Mouse (Mus musculus) MEL (cell line): Measurements from ENCODE around the gene Thbs4.

Source experiments
- CTCF ChIP-seq, 3 experiments: IDR thresholded peaks in 2 of 3; conservative IDR thresholded peaks in 1 of 3; 2 replicates each; pipeline ENCODE4 v1.5.1; 2011 to 2012; ENCODE audit warnings: low read length in 3 of 3, low read depth in 2 of 3, mild to moderate bottlenecking in 2 of 3, improper control_type of control experiment in 1 of 3, inconsistent platforms in 1 of 3, mixed read lengths in 1 of 3, moderate library complexity in 1 of 3; ENCODE audit not compliant: control insufficient read depth in 1 of 3, insufficient read depth in 1 of 3, poor library complexity in 1 of 3, severe bottlenecking in 1 of 3
- ELF1 ChIP-seq: IDR thresholded peaks from 2 replicates; pipeline ENCODE4 v1.6.1; 2014; ENCODE audit warnings: low read depth, mild to moderate bottlenecking, inconsistent platforms, low read length, improper control_type of control experiment, moderate library complexity
- EP300 ChIP-seq, 2 experiments: IDR thresholded peaks; 2 replicates each; pipeline ENCODE4 v1.6.1; 2011; ENCODE audit warnings: improper control_type of control experiment in 2 of 2, low read length in 2 of 2, low read depth in 1 of 2, mild to moderate bottlenecking in 1 of 2
- GATA1 ChIP-seq: IDR thresholded peaks from 2 replicates; pipeline ENCODE4 v1.6.1; 2011; ENCODE audit warnings: low read depth, low read length, improper control_type of control experiment
- MAX ChIP-seq: IDR thresholded peaks from 2 replicates; pipeline ENCODE4 v1.6.1; 2011; ENCODE audit warnings: low read length, improper control_type of control experiment
- POLR2A ChIP-seq, 2 experiments: IDR thresholded peaks; 2 replicates each; pipeline ENCODE4 v1.6.1; 2011 to 2012; ENCODE audit warnings: low read length in 2 of 2, mild to moderate bottlenecking in 2 of 2, control low read depth in 1 of 2, improper control_type of control experiment in 1 of 2, low read depth in 1 of 2, moderate library complexity in 1 of 2; ENCODE audit not compliant: control insufficient read depth in 1 of 2, insufficient read depth in 1 of 2, poor library complexity in 1 of 2
- POLR2AphosphoS2 ChIP-seq: IDR thresholded peaks from 2 replicates; pipeline ENCODE4 v1.6.1; 2011; ENCODE audit warnings: low read length, improper control_type of control experiment
- TCF12 ChIP-seq: IDR thresholded peaks from 2 replicates; pipeline ENCODE4 v1.6.1; 2014; ENCODE audit warnings: low read depth, mild to moderate bottlenecking, inconsistent platforms, low read length, improper control_type of control experiment, moderate library complexity
- USF1 ChIP-seq: IDR thresholded peaks from 2 replicates; pipeline ENCODE4 v1.6.1; 2014; ENCODE audit warnings: low read depth, mild to moderate bottlenecking, inconsistent platforms, low read length, improper control_type of control experiment, moderate library complexity

DNA sequence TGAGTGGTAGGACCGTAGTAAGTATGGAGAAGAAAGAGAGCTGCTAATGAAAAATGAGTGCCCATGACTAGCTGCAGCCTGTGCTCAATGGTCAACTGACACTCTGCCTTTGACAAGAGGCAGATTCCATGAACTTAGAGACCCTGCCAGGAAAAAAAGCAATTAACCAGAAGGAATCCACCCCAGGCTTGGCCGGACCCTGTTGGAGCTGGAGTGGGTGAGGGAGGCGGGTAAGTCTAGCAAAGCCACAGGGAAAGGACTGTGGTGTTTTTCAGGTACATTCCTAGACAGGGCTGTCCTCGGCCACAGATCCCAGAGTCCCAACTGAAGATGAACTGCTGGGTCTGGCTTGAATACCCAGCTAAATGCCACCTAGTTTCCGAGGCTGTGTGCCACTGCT, 61.8 kb downstream of the Thbs4 start:
- TF ChIP-seq ELF1 (no peak), POLR2A (IDR thresholded peaks at IDR 0.05; ENCODE audit: control insufficient read depth in 1 of 2, insufficient read depth in 1 of 2, low read depth in 1 of 2, low read length in 2 of 2, poor library complexity in 1 of 2) (no peak), TCF12 (no peak), POLR2AphosphoS2 (no peak), MAX (no peak), EP300 (IDR thresholded peaks at IDR 0.05; ENCODE audit: low read depth in 1 of 2, low read length in 2 of 2) (no peak), GATA1 (no peak), CTCF (IDR thresholded peaks at IDR 0.05 in 2 of 3, conservative IDR thresholded peaks at IDR 0.05 in 1 of 3; ENCODE audit: control insufficient read depth in 1 of 3, insufficient read depth in 1 of 3, low read depth in 2 of 3, low read length in 3 of 3, poor library complexity in 1 of 3, severe bottlenecking in 1 of 3) (no peak), USF1 (no peak)
